Mouse (Mus musculus) intestine, embryonic 14.5 days (tissue): Measurements from ENCODE around the gene Pde1b. TPM values are rescaled to one million over a fixed set of nuclear protein-coding genes. Genes with fewer than 3 reads are reported as not detected.

Source experiments
- ATAC-seq: fragments of 200-750 bp; cut with Nextera tagmentation; replicated peaks from 2 replicates; pipeline ENCODE4 v1.8.0; 2017; ENCODE audit warnings: low read depth, moderate number of reproducible peaks, moderate TSS enrichment, moderate library complexity; ENCODE audit not compliant: low FRiP score, low TSS enrichment
- DNase-seq: peaks from one replicate; pipeline ENCODE4 v3.0.0-alpha.2; 2018; ENCODE audit warnings: low spot score
- H3K27ac ChIP-seq: fragments of 300-500 bp; sonication (generic); 2 replicates; pipeline ENCODE4 v1.5.1; 2014; ENCODE audit warnings: low read depth, mild to moderate bottlenecking, control low read depth
- H3K27me3 ChIP-seq: fragments of 300-500 bp; sonication (generic); replicated peaks from 2 replicates; pipeline ENCODE4 v1.6.1; 2014; ENCODE audit warnings: low read length, control low read depth; ENCODE audit not compliant: control insufficient read depth, insufficient read depth
- H3K36me3 ChIP-seq: fragments of 300-500 bp; sonication (generic); 2 replicates; pipeline ENCODE4 v1.6.1; 2014; ENCODE audit warnings: low read length, control low read depth; ENCODE audit not compliant: control insufficient read depth, insufficient read depth
- H3K4me1 ChIP-seq: fragments of 300-500 bp; sonication (generic); replicated peaks from 2 replicates; pipeline ENCODE4 v1.6.1; 2014; ENCODE audit warnings: low read length, control low read depth, mixed read lengths; ENCODE audit not compliant: control insufficient read depth, insufficient read depth
- H3K4me2 ChIP-seq: fragments of 300-500 bp; sonication (generic); 2 replicates; pipeline ENCODE4 v1.6.1; 2014; ENCODE audit warnings: low read length
- H3K4me3 ChIP-seq: fragments of 300-500 bp; sonication (generic); 2 replicates; pipeline ENCODE4 v1.5.1; 2014; ENCODE audit warnings: low read depth, low read length, control low read depth, mixed read lengths
- H3K9ac ChIP-seq: fragments of 300-500 bp; sonication (generic); 2 replicates; pipeline ENCODE4 v1.6.1; 2014; ENCODE audit warnings: mild to moderate bottlenecking, low read length
- H3K9me3 ChIP-seq: fragments of 300-500 bp; sonication (generic); 2 replicates; pipeline ENCODE4 v1.6.1; 2016; ENCODE audit warnings: low read length, control low read depth; ENCODE audit not compliant: control insufficient read depth
- WGBS: fragments of 180-500 bp; shearing (Covaris S2); extraction: QIAGEN DNeasy Blood & Tissue Kit; methylation state at CpG from one replicate; pipeline ENCODE4 v1.1.7; 2014; 5-methylcytosine and 5-hydroxymethylcytosine counted together
- polyA plus RNA-seq: library from polyadenylated mRNA; unstranded; fragments of >200 nt; fragmentation: Nextera tagmentation; extraction: Ambion mirVana; gene quantifications from 2 replicates; pipeline ENCODE4 v1.2.1, GENCODE M21; 2014

The Pde1b gene
- polyA plus RNA-seq, 1 experiment from 2014 or later, result 7.1 TPM

DNA sequence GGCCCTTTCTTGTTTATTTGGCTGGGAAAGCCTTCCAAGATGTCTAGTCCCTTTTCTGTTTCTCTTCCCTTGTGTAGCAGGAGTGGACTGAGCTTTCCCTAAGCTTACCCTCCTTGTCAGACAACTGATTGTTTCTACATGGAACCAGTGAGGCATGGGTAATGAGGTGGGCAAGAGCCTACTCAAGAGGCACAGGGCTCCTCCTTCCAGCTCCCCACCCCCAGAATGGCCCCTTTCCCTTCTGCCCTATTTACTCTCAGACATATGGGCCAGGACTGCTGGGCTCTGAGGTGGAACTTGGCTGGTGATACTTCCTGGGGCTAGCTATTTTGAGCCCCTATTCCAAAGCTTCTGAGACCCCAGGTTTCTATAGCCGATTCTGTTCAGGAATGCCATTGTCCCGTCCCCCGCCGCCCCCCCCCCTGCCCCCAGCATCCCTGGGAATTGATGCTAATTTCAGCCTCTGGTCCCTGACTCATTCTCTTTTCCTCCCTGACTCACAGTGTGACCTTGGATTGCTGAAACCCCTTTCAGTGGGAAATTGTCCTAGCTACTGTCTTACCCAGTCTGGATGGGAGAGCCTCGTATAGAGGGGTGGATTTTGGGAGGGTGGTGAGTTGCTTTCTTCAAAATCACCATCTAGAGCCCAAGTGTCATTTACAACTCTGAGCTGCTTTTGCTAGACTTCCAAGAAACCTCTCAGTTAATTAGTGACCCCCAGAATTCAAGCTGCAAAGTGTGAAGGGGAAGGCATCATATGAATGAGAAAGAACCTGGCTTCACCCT is 16.0 kb downstream of the Pde1b start:
- Histone ChIP-seq H3K9me3 (no peaks in the 10 kb centered on the region), H3K27ac (no peak overlapping the region), H3K4me2 (no peak overlapping the region), H3K9ac (no peak overlapping the region), H3K27me3 (no peaks in the 10 kb centered on the region), H3K36me3 (no peaks in the 10 kb centered on the region), H3K4me3 (no peak overlapping the region), H3K4me1 (peaks cover 8% of the 10 kb centered on the region; the same call in 1 of the 2 replicates)
- ATAC-seq (no peak), DNase-seq (no peak)
- 24% methylated on average over 5 of the region's 5 CpGs for WGBS

- no peaks in the 10 kb centered on the region for H3K36me3 ChIP-seq
- ATAC-seq, result no peak
- WGBS, result 35% methylated on average over 4 of the region's 4 CpGs
- H3K4me2 ChIP-seq, result no peak overlapping the region
- H3K9ac ChIP-seq, result no peak overlapping the region
- no peaks in the 10 kb centered on the region for H3K9me3 ChIP-seq
- peaks cover 3% of the 10 kb centered on the region; the same call in 1 of the 2 replicates for H3K4me1 ChIP-seq
- no peak overlapping the region for H3K27ac ChIP-seq
- no peak for DNase-seq
- no peaks in the 10 kb centered on the region for H3K27me3 ChIP-seq
- no peak overlapping the region for H3K4me3 ChIP-seq
Measured at GRCm38 (mm10) chr15:103519386-103520378, 16.8 kb downstream of the Pde1b start.

DNA sequence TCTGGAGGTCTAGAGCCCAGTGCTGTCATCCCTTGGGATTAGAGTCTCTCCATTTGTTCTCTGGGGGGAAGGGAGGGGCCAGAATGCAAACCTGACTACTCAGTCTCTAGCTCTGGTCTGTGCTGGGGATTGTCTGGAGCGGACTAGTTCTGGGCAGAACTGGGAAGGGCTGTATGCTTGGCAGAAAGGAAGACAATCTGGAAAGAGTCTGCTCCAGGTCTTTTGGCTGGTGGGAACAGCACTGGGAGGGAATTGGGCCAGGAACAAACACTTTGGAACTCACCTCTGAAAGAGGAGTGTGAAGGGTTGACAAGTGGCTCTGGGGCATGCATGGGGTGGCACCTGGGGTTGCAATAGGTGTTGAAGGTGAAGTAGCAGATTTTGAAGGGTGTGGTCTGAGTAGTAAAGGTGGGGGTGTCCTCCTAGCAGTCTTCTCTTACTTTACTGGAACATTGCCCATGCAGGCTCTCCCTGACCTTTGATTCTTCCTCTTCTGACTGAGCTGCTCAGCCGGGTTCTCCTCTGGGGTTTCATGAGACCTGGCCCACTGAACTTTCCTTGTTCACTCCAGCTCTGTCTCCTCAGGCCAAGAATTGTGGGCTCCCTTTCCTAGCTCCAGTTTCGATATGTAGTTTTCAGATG is 19.7 kb downstream of the Pde1b start:
- Histone ChIP-seq H3K4me1 (no peaks in the 10 kb centered on the region), H3K27me3 (no peaks in the 10 kb centered on the region), H3K36me3 (no peaks in the 10 kb centered on the region), H3K9ac (no peak overlapping the region), H3K27ac (no peak overlapping the region), H3K9me3 (no peaks in the 10 kb centered on the region), H3K4me3 (no peak overlapping the region), H3K4me2 (no peak overlapping the region)
- 75% methylated on average over 3 of the region's 3 CpGs for WGBS
- DNase-seq (no peak), ATAC-seq (no peak)

GRCm38 (mm10) chr15:103523156-103523555 is 20.3 kb downstream of the Pde1b start:
- H3K27ac ChIP-seq, result no peak overlapping the region
- H3K4me2 ChIP-seq, result no peak overlapping the region
- no peaks in the 10 kb centered on the region for H3K27me3 ChIP-seq
- no peaks in the 10 kb centered on the region for H3K9me3 ChIP-seq
- H3K9ac ChIP-seq, result no peak overlapping the region
- no peaks in the 10 kb centered on the region for H3K36me3 ChIP-seq
- H3K4me3 ChIP-seq, result no peak overlapping the region
- no peaks in the 10 kb centered on the region for H3K4me1 ChIP-seq
- ATAC-seq (no peak), DNase-seq (no peak)
- 68% methylated on average over 3 of the region's 3 CpGs for WGBS

- DNase-seq, result peak; percentile 71
- WGBS, result 7% methylated on average over 5 of the region's 5 CpGs
- no peak overlapping the region for H3K9ac ChIP-seq
- ATAC-seq, result peak; percentile 45; the same call in 1 of the 2 replicates
- H3K4me3 ChIP-seq, result no peak overlapping the region
- no peaks in the 10 kb centered on the region for H3K9me3 ChIP-seq
- 0 out of 2 replicates have a peak, but pooled peaks cover 2% of the 10 kb centered on the region for H3K27me3 ChIP-seq
- no peaks in the 10 kb centered on the region for H3K36me3 ChIP-seq
- no peak overlapping the region for H3K4me2 ChIP-seq
- no peaks in the 10 kb centered on the region; the same call in 1 of the 2 replicates for H3K4me1 ChIP-seq
- H3K27ac ChIP-seq, result no peak overlapping the region
Measured at GRCm38 (mm10) chr15:103530372-103530771, 27.5 kb downstream of the Pde1b start.

- Histone ChIP-seq H3K27me3 (peaks cover 21% of the 10 kb centered on the region; the same call in 1 of the 2 replicates), H3K9ac (no peak overlapping the region), H3K27ac (no peak overlapping the region), H3K4me3 (no peak overlapping the region), H3K4me1 (peaks cover 2% of the 10 kb centered on the region; the same call in 1 of the 2 replicates), H3K4me2 (no peak overlapping the region), H3K9me3 (no peaks in the 10 kb centered on the region), H3K36me3 (no peaks in the 10 kb centered on the region)
- no peak for ATAC-seq
- no peak for DNase-seq
- 80% methylated on average over 7 of the region's 7 CpGs for WGBS
Measured at GRCm38 (mm10) chr15:103534054-103534620, 31.3 kb downstream of the Pde1b start.

DNA sequence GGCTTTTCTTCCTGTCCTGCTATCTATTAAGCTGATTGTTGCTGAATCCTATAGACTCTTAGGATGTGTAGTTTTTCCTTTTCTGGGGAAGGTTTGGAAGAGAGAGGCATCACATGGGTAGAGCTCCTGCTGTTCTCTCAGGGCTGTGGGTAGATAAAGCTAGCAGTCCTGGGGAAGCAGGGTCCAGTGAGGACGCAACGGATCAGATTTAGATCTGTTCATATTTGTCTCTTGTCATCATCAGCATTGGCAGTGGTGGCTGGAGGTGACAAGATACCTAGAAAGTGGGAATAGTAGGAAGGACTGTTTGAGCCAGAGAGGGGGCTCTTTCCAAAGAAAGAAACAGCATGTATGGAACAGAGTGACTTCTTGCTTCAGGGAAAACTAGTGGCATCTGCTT is 32.2 kb downstream of the Pde1b start:
- H3K9ac ChIP-seq, result no peak overlapping the region
- ATAC-seq (no peak), DNase-seq (no peak)
- no peak overlapping the region for H3K27ac ChIP-seq
- H3K9me3 ChIP-seq, result no peaks in the 10 kb centered on the region
- H3K36me3 ChIP-seq, result no peaks in the 10 kb centered on the region
- H3K4me2 ChIP-seq, result no peak overlapping the region
- 0 out of 2 replicates have a peak, but pooled peaks cover 2% of the 10 kb centered on the region for H3K4me1 ChIP-seq
- peaks cover 21% of the 10 kb centered on the region; the same call in 1 of the 2 replicates for H3K27me3 ChIP-seq
- no peak overlapping the region for H3K4me3 ChIP-seq
- WGBS, result 83% methylated on average over 2 of the region's 2 CpGs

- no peaks in the 10 kb centered on the region for H3K36me3 ChIP-seq
- no peak for DNase-seq
- 68% methylated on average over 1 of the region's 1 CpGs for WGBS
Measured at GRCm38 (mm10) chr15:103535786-103536185, 33.0 kb downstream of the Pde1b start.

More at GRCm38 (mm10) chr15:103535786-103536185, 33.0 kb downstream of the Pde1b start:
- no peak for ATAC-seq
- Histone ChIP-seq H3K27ac (no peak overlapping the region), H3K4me3 (no peak overlapping the region), H3K9ac (no peak overlapping the region), H3K9me3 (no peaks in the 10 kb centered on the region), H3K4me1 (0 out of 2 replicates have a peak, but pooled peaks cover 2% of the 10 kb centered on the region), H3K4me2 (no peak overlapping the region), H3K27me3 (peaks cover 21% of the 10 kb centered on the region; the same call in 1 of the 2 replicates)
